Mouse (Mus musculus): Measurements from ENCODE around the gene Rfx8. TPM values are rescaled to one million over a fixed set of nuclear protein-coding genes. Genes with fewer than 3 reads are reported as not detected.

The Rfx8 gene
- polyA plus RNA-seq, 1 experiment from 2014 or later, result 0.42 TPM

DNA sequence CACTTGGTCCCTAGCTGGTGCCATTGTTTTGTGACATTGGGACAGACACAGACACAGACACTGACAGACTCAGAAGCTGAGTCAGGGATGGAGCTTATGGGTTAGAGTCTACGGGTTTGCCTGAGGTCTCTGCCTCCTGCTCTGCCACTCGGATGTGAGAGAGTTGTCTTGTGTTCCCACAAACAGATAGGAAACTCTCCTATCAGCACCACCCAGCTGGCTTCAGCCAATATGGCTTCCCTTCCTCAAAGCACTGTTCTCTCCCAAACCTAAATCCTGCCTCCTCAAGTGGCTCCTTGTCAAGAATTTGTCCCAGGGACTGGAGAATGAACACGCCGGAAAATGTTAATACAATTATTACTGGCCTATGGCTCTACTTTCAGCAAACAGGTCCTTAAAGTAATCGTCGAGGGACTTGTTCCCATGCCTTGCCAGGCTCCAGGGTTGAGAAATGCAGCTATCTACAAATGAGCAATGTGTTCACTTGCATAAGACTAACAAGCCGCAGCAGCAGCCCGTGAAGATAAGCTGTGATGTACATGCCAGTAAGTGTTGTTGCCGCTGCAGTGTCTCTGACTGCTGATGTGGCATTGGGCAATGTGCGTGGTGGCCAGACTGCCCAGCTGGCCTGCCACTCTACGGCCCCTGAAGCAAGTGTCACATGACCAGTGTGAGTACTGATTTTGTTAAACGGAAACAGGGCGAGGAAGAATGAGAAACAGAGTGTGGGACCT lies 33.6 kb upstream of the Rfx8 start:
- no peak for ATAC-seq (ENCODE audit: low FRiP score, low read depth)
- Histone ChIP-seq H3K4me3 (no peak overlapping the region), H3K9me3 (no peaks in the 10 kb centered on the region), H3K9ac (replicated peaks) (no peak overlapping the region), H3K27me3 (no peaks in the 10 kb centered on the region), H3K36me3 (no peaks in the 10 kb centered on the region), H3K27ac (replicated peaks) (no peak overlapping the region), H3K4me1 (peaks cover 7% of the 10 kb centered on the region), H3K4me2 (replicated peaks) (no peak overlapping the region)
- WGBS, result 81% methylated on average over 13 of the region's 13 CpGs

DNA sequence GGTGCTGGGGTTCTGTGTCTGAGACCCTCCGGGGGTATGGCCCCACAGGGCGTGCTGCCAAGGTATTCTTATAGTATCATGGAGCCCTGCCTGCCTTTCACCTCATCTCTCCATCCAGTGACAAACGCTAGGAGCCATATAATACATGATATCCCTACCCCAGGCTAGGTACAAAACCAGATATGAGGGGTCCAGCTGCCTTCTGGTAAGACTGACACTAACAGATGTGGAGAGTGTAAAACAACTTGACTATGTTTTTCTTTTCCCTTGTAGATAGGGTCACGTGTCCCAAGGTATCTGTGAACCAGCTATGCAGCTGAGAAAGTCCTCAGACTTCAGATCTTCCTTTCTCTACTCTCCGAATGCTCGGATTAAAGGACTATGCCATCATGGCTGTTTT lies 30.7 kb upstream of the Rfx8 start:
- no peaks in the 10 kb centered on the region for H3K36me3 ChIP-seq
- H3K27ac ChIP-seq (replicated peaks), result no peak overlapping the region
- no peaks in the 10 kb centered on the region for H3K9me3 ChIP-seq
- H3K27me3 ChIP-seq, result no peaks in the 10 kb centered on the region
- no peak overlapping the region for H3K4me2 ChIP-seq (replicated peaks)
- no peak overlapping the region for H3K4me3 ChIP-seq
- 88% methylated on average over 6 of the region's 6 CpGs for WGBS
- no peak overlapping the region for H3K9ac ChIP-seq (replicated peaks)
- peaks cover 10% of the 10 kb centered on the region for H3K4me1 ChIP-seq
- no peak for ATAC-seq (ENCODE audit: low FRiP score, low read depth)

GRCm38 (mm10) chr1:39749664-39750063 lies 28.9 kb upstream of the Rfx8 start:
- no peaks in the 10 kb centered on the region for H3K36me3 ChIP-seq
- no peak overlapping the region for H3K27ac ChIP-seq (replicated peaks)

GRCm38 (mm10) chr1:39749214-39749613 lies 28.4 kb upstream of the Rfx8 start:
- H3K4me2 ChIP-seq (replicated peaks), result no peak overlapping the region
- no peaks in the 10 kb centered on the region for H3K36me3 ChIP-seq
- H3K4me3 ChIP-seq, result no peak overlapping the region
- 71% methylated on average over 1 of the region's 1 CpGs for WGBS
- H3K27me3 ChIP-seq, result no peaks in the 10 kb centered on the region
- no peak overlapping the region for H3K27ac ChIP-seq (replicated peaks)
- H3K9me3 ChIP-seq, result no peaks in the 10 kb centered on the region
- ATAC-seq (ENCODE audit: low FRiP score, low read depth), result no peak
- H3K4me1 ChIP-seq, result peaks cover 13% of the 10 kb centered on the region
- no peak overlapping the region for H3K9ac ChIP-seq (replicated peaks)

More at GRCm38 (mm10) chr1:39749664-39750063, 28.9 kb upstream of the Rfx8 start:
- 0 out of 2 replicates have a peak, but pooled peaks have one; percentile 47 for ATAC-seq (ENCODE audit: low FRiP score, low read depth)
- no peak overlapping the region for H3K4me3 ChIP-seq
- no peaks in the 10 kb centered on the region for H3K27me3 ChIP-seq
- H3K4me2 ChIP-seq (replicated peaks), result no peak overlapping the region
- H3K9me3 ChIP-seq, result no peaks in the 10 kb centered on the region
- no peak overlapping the region for H3K9ac ChIP-seq (replicated peaks)
- WGBS, result 14% methylated on average over 3 of the region's 3 CpGs
- peaks cover 13% of the 10 kb centered on the region for H3K4me1 ChIP-seq

- Histone ChIP-seq H3K4me3 (no peak overlapping the region), H3K9ac (replicated peaks) (no peak overlapping the region), H3K4me2 (replicated peaks) (no peak overlapping the region), H3K27me3 (no peaks in the 10 kb centered on the region), H3K36me3 (no peaks in the 10 kb centered on the region), H3K9me3 (no peaks in the 10 kb centered on the region), H3K27ac (replicated peaks) (no peak overlapping the region), H3K4me1 (peaks cover 13% of the 10 kb centered on the region)
- 87% methylated on average over 6 of the region's 6 CpGs for WGBS
- ATAC-seq (ENCODE audit: low FRiP score, low read depth), result no peak
Measured at GRCm38 (mm10) chr1:39748666-39749065, 27.9 kb upstream of the Rfx8 start.

GRCm38 (mm10) chr1:39746464-39746863 lies 25.7 kb upstream of the Rfx8 start:
- Histone ChIP-seq H3K4me3 (no peak overlapping the region), H3K27ac (replicated peaks) (no peak overlapping the region), H3K4me1 (peaks cover 13% of the 10 kb centered on the region), H3K9me3 (no peaks in the 10 kb centered on the region), H3K9ac (replicated peaks) (no peak overlapping the region), H3K36me3 (no peaks in the 10 kb centered on the region), H3K4me2 (replicated peaks) (no peak overlapping the region), H3K27me3 (no peaks in the 10 kb centered on the region)
- 40% methylated on average over 7 of the region's 7 CpGs for whole genome bisulfite sequencing
- no peak for ATAC-seq (ENCODE audit: low FRiP score, low read depth)

GRCm38 (mm10) chr1:39740948-39741347 lies 20.2 kb upstream of the Rfx8 start:
- Histone ChIP-seq H3K9me3 (no peaks in the 10 kb centered on the region), H3K4me2 (replicated peaks) (no peak overlapping the region), H3K4me3 (no peak overlapping the region), H3K36me3 (no peaks in the 10 kb centered on the region), H3K9ac (replicated peaks) (no peak overlapping the region), H3K27me3 (no peaks in the 10 kb centered on the region), H3K27ac (replicated peaks) (no peak overlapping the region), H3K4me1 (peaks cover 5% of the 10 kb centered on the region; the same call in 1 of the 2 replicates)
- ATAC-seq (ENCODE audit: low FRiP score, low read depth), result no peak
- 35% methylated on average over 7 of the region's 7 CpGs for WGBS

- no peak overlapping the region for H3K4me3 ChIP-seq
- H3K9ac ChIP-seq (replicated peaks), result no peak overlapping the region
- no peak overlapping the region for H3K27ac ChIP-seq (replicated peaks)
- no peaks in the 10 kb centered on the region for H3K9me3 ChIP-seq
- peaks cover 10% of the 10 kb centered on the region for H3K4me1 ChIP-seq
- WGBS, result 80% methylated on average over 4 of the region's 4 CpGs
- no peak for ATAC-seq (ENCODE audit: low FRiP score, low read depth)
- H3K4me2 ChIP-seq (replicated peaks), result no peak overlapping the region
- no peaks in the 10 kb centered on the region for H3K27me3 ChIP-seq
- no peaks in the 10 kb centered on the region for H3K36me3 ChIP-seq
Measured at GRCm38 (mm10) chr1:39740002-39740401, 19.2 kb upstream of the Rfx8 start.

DNA sequence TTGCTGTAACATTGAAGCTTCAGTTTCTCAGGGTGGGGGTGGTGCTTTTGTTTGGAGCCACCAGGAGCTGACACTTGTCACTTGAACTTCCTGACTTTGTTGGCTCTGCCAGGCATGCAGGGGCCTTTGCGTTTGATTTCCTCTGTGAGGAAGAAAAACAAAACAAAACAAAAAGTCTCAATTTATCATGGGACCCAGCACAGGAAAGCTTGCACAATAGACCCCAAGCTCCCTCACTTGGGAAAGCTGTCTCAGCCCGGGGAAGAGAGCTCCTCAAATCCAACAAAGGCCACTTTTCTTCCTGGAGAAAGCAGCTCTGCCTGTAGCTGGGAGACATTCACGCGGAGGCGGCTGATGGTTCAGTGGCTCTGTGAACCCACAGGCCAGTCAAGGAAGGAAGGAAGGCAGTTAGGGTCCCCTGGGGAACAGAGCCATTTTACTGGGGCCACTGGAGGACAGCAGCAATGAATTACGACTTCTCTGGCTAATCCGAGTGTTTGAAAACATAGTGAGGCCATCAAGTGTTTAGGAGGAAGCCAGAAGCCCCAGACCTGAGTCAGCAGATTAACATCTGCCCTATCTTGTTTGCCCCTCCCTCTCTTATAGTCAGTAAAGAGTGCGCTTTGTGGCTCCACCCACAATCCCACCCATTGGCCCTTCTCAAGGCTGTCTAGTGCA lies 15.3 kb upstream of the Rfx8 start:
- no peak overlapping the region for H3K4me2 ChIP-seq (replicated peaks)

DNA sequence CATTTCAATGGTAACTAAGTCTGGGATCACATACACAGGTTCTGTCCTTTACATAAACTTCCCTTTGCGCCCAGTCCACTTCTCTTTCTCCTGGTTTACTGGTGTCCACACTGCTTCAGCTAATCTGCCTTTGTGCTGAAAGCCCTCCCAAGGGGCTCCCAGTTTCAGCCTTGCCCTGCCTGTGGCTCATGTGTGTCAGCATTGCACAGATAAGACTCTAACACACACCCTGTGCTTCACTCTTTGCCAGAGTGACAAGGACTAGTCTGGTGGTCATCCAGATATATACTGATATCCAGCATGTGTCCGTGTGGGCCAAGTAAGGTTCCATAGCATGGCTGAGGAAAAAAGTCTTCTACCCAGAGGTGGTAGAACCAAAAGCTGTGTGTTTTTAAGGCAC lies 14.7 kb upstream of the Rfx8 start:
- no peaks in the 10 kb centered on the region for H3K27me3 ChIP-seq
- H3K9me3 ChIP-seq, result no peaks in the 10 kb centered on the region
- peaks cover 25% of the 10 kb centered on the region for H3K4me1 ChIP-seq
- ATAC-seq (ENCODE audit: low FRiP score, low read depth), result no peak
- no peaks in the 10 kb centered on the region for H3K36me3 ChIP-seq
- H3K27ac ChIP-seq (replicated peaks), result no peak overlapping the region
- no peak overlapping the region for H3K9ac ChIP-seq (replicated peaks)
- no peak overlapping the region for H3K4me3 ChIP-seq
- H3K4me2 ChIP-seq (replicated peaks), result no peak overlapping the region
- 78% methylated on average over 2 of the region's 2 CpGs for WGBS

More for the DNA sequence above, 15.3 kb upstream of the Rfx8 start:
- no peak overlapping the region for H3K4me3 ChIP-seq
- H3K27me3 ChIP-seq, result no peaks in the 10 kb centered on the region
- no peak for ATAC-seq (ENCODE audit: low FRiP score, low read depth)
- no peaks in the 10 kb centered on the region for H3K36me3 ChIP-seq
- H3K27ac ChIP-seq (replicated peaks), result peak overlapping the region; percentile 35; the same call in 1 of the 2 replicates
- H3K9ac ChIP-seq (replicated peaks), result no peak overlapping the region
- peaks cover 19% of the 10 kb centered on the region for H3K4me1 ChIP-seq
- WGBS, result 28% methylated on average over 8 of the region's 8 CpGs
- no peaks in the 10 kb centered on the region for H3K9me3 ChIP-seq

DNA sequence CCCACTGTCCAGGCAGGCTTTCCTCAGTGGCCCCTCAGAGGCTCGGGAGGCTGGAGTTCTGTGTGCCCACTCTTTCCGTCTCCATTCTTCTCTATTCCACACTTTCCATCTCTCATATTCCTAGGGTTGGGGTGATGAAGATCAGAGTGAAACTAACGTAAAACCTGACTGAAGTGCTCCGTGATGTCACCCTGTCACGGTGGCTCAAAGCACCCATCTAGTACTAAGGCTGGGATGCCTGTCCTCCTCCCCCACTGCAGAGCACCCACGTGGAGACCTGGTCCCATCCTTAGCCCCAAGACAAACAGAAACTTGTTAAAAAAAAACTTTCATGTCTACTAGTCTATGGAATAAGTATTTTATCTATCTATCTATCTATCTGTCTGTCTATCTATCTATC lies 14.1 kb upstream of the Rfx8 start:
- no peak overlapping the region for H3K9ac ChIP-seq (replicated peaks)
- H3K4me1 ChIP-seq, result peaks cover 28% of the 10 kb centered on the region
- H3K4me2 ChIP-seq (replicated peaks), result no peak overlapping the region
- H3K27me3 ChIP-seq, result no peaks in the 10 kb centered on the region; the same call in 1 of the 2 replicates
- H3K4me3 ChIP-seq, result no peak overlapping the region
- WGBS, result 90% methylated on average over 6 of the region's 6 CpGs
- no peaks in the 10 kb centered on the region for H3K36me3 ChIP-seq
- H3K27ac ChIP-seq (replicated peaks), result no peak overlapping the region
- no peak for ATAC-seq (ENCODE audit: low FRiP score, low read depth)
- H3K9me3 ChIP-seq, result no peaks in the 10 kb centered on the region

GRCm38 (mm10) chr1:39734311-39734710 lies 13.5 kb upstream of the Rfx8 start:
- no peak overlapping the region for H3K4me2 ChIP-seq (replicated peaks)
- WGBS, result 92% methylated on average over 13 of the region's 13 CpGs
- H3K27me3 ChIP-seq, result no peaks in the 10 kb centered on the region; the same call in 1 of the 2 replicates
- H3K27ac ChIP-seq (replicated peaks), result no peak overlapping the region
- no peaks in the 10 kb centered on the region for H3K9me3 ChIP-seq
- H3K4me1 ChIP-seq, result peaks cover 28% of the 10 kb centered on the region
- no peak overlapping the region for H3K9ac ChIP-seq (replicated peaks)
- H3K4me3 ChIP-seq, result no peak overlapping the region
- no peak for ATAC-seq (ENCODE audit: low FRiP score, low read depth)
- H3K36me3 ChIP-seq, result no peaks in the 10 kb centered on the region
